Mouse (Mus musculus) MEL (cell line): Measurements from ENCODE around the gene Mrpl45. TPM values are rescaled to one million over a fixed set of nuclear protein-coding genes. Genes with fewer than 3 reads are reported as not detected.

Experiments
- DNase-seq: peaks from one replicate; pipeline ENCODE4 v3.0.0; 2011; ENCODE audit warnings: low read depth, low spot score
- H3K27ac ChIP-seq: 2 replicates; pipeline ENCODE4 v1.5.1; 2012; ENCODE audit warnings: low read depth, mild to moderate bottlenecking, control low read depth, low read length, moderate library complexity; ENCODE audit not compliant: control insufficient read depth
- H3K27me3 ChIP-seq, 2 experiments: fragments of 150-350 bp in 1 of 2; sonication (generic) in 1 of 2; 2 replicates each; pipeline ENCODE4 v1.6.1; 2012; ENCODE audit warnings: low read length in 2 of 2, mild to moderate bottlenecking in 2 of 2, improper control_type of control experiment in 1 of 2, moderate library complexity in 1 of 2; ENCODE audit not compliant: insufficient read depth in 2 of 2, control insufficient read depth in 1 of 2
- H3K36me3 ChIP-seq, 2 experiments: 2 replicates each; pipeline ENCODE4 v1.6.1; 2012 to 2014; ENCODE audit warnings: low read length in 2 of 2, improper control_type of control experiment in 1 of 2, inconsistent platforms in 1 of 2, mild to moderate bottlenecking in 1 of 2; ENCODE audit not compliant: insufficient read depth in 2 of 2, control insufficient read depth in 1 of 2
- H3K4me1 ChIP-seq, 2 experiments: fragments of 150-350 bp in 1 of 2; sonication (generic) in 1 of 2; 2 replicates each; pipeline ENCODE4 v1.6.1; 2012; ENCODE audit warnings: low read length in 2 of 2, improper control_type of control experiment in 1 of 2, mild to moderate bottlenecking in 1 of 2; ENCODE audit not compliant: insufficient read depth in 2 of 2, control insufficient read depth in 1 of 2
- H3K4me3 ChIP-seq, 2 experiments: fragments of 150-350 bp in 1 of 2; sonication (generic) in 1 of 2; 2 replicates each; pipeline ENCODE4 v1.5.1; 2012; ENCODE audit warnings: low read depth in 2 of 2, low read length in 2 of 2, mild to moderate bottlenecking in 2 of 2, moderate library complexity in 2 of 2, control low read depth in 1 of 2, improper control_type of control experiment in 1 of 2; ENCODE audit not compliant: control insufficient read depth in 1 of 2, insufficient read depth in 1 of 2
- H3K79me2 ChIP-seq: 2 replicates; pipeline ENCODE4 v1.6.1; 2012; ENCODE audit warnings: mild to moderate bottlenecking, low read length, moderate library complexity; ENCODE audit not compliant: control insufficient read depth, poor library complexity, insufficient read depth
- H3K9ac ChIP-seq: 2 replicates; pipeline ENCODE4 v1.6.1; 2012; ENCODE audit warnings: low read depth, mild to moderate bottlenecking, control low read depth, low read length, moderate library complexity; ENCODE audit not compliant: control insufficient read depth, poor library complexity, severe bottlenecking
- H3K9me3 ChIP-seq: fragments of 150-350 bp; sonication (generic); replicated peaks from 2 replicates; pipeline ENCODE4 v1.6.1; 2012; ENCODE audit warnings: mild to moderate bottlenecking, low read length, improper control_type of control experiment, moderate library complexity; ENCODE audit not compliant: insufficient read depth
- CHD2 ChIP-seq: IDR thresholded peaks from 2 replicates; pipeline ENCODE4 v1.6.1; 2011; ENCODE audit warnings: low read length, improper control_type of control experiment
- CTCF ChIP-seq, 3 experiments: IDR thresholded peaks in 2 of 3; conservative IDR thresholded peaks in 1 of 3; 2 replicates each; pipeline ENCODE4 v1.5.1; 2011 to 2012; ENCODE audit warnings: low read length in 3 of 3, low read depth in 2 of 3, mild to moderate bottlenecking in 2 of 3, improper control_type of control experiment in 1 of 3, inconsistent platforms in 1 of 3, mixed read lengths in 1 of 3, moderate library complexity in 1 of 3; ENCODE audit not compliant: control insufficient read depth in 1 of 3, insufficient read depth in 1 of 3, poor library complexity in 1 of 3, severe bottlenecking in 1 of 3
- ETS1 ChIP-seq: IDR thresholded peaks from 2 replicates; pipeline ENCODE4 v1.6.1; 2012; ENCODE audit warnings: low read depth, mild to moderate bottlenecking, inconsistent platforms, low read length, improper control_type of control experiment, moderate library complexity
- HCFC1 ChIP-seq: IDR thresholded peaks from 2 replicates; pipeline ENCODE4 v1.6.1; 2012; ENCODE audit warnings: low read depth, mild to moderate bottlenecking, inconsistent platforms, low read length, improper control_type of control experiment, moderate library complexity
- MXI1 ChIP-seq: IDR thresholded peaks from 2 replicates; pipeline ENCODE4 v1.6.1; 2011; ENCODE audit warnings: mild to moderate bottlenecking, low read depth, low read length, improper control_type of control experiment
- NELFE ChIP-seq: IDR thresholded peaks from 2 replicates; pipeline ENCODE4 v1.6.1; 2011; ENCODE audit warnings: low read depth, low read length, improper control_type of control experiment
- POLR2AphosphoS2 ChIP-seq: IDR thresholded peaks from 2 replicates; pipeline ENCODE4 v1.6.1; 2011; ENCODE audit warnings: low read length, improper control_type of control experiment
- SIN3A ChIP-seq: IDR thresholded peaks from 2 replicates; pipeline ENCODE4 v1.6.1; 2012; ENCODE audit warnings: low read length, improper control_type of control experiment, inconsistent platforms
- SMC3 ChIP-seq: IDR thresholded peaks from 2 replicates; pipeline ENCODE4 v1.6.1; 2011; ENCODE audit warnings: low read depth, low read length, improper control_type of control experiment
- UBTF ChIP-seq: IDR thresholded peaks from 2 replicates; pipeline ENCODE4 v1.6.1; 2012; ENCODE audit warnings: low read depth, mild to moderate bottlenecking, inconsistent platforms, low read length, improper control_type of control experiment, moderate library complexity, borderline replicate concordance; ENCODE audit not compliant: insufficient read depth
- USF2 ChIP-seq, 2 experiments: IDR thresholded peaks; 2 replicates each; pipeline ENCODE4 v1.6.1; 2011 to 2012; ENCODE audit warnings: improper control_type of control experiment in 2 of 2, low read length in 2 of 2, borderline replicate concordance in 1 of 2, inconsistent platforms in 1 of 2, low read depth in 1 of 2, mild to moderate bottlenecking in 1 of 2; ENCODE audit not compliant: insufficient read depth in 1 of 2
- ZKSCAN1 ChIP-seq: IDR thresholded peaks from 2 replicates; pipeline ENCODE4 v1.6.1; 2012; ENCODE audit warnings: low read depth, mild to moderate bottlenecking, inconsistent platforms, low read length, improper control_type of control experiment, moderate library complexity
- ZNF384 ChIP-seq: IDR thresholded peaks from 2 replicates; pipeline ENCODE4 v1.6.1; 2012; ENCODE audit warnings: low read depth, mild to moderate bottlenecking, inconsistent platforms, low read length, improper control_type of control experiment
- polyA plus RNA-seq, 2 experiments: library from polyadenylated mRNA; stranded (reverse) in 1 of 2; unstranded in 1 of 2; fragments of >175 nt in 1 of 2; fragments of >200 nt in 1 of 2; gene quantifications; 2 replicates each; pipeline versions ENCODE4 v1.2.1 to v1.2.4; 2012; ENCODE audit warnings: low replicate concordance in 2 of 2, low read depth in 1 of 2; ENCODE audit not compliant: insufficient read length in 2 of 2, insufficient read depth in 1 of 2, missing spikeins in 1 of 2
- total RNA-seq: library from RNA; depleted of rRNA; stranded (reverse); fragments of 300-350 nt; gene quantifications from 2 replicates; pipeline ENCODE4 v1.2.3, GENCODE M21; 2012

Mrpl45 gene
- total and polyA plus RNA-seq, 3 experiments, result 65.0 to 72.7 TPM; not detected in 1

- Histone ChIP-seq H3K27ac (no peak overlapping the region), H3K4me1 (peaks cover 0 to 7% of the 10 kb centered on the region in 2 experiments; a peak in 1 of 4 replicates), H3K9me3 (no peaks in the 10 kb centered on the region), H3K4me3 (no peak overlapping the region), H3K79me2 (peaks cover 5% of the 10 kb centered on the region), H3K36me3 (peaks cover 0 to 5% of the 10 kb centered on the region in 2 experiments; a peak in 2 of 4 replicates), H3K9ac (no peak overlapping the region), H3K27me3 (peaks cover 0 to 1% of the 10 kb centered on the region in 2 experiments; a peak in 1 of 4 replicates)
- no peak for DNase-seq
- no peak for TF ChIP-seq ETS1
- no peak for TF ChIP-seq USF2 (IDR thresholded peaks at IDR 0.05; ENCODE audit: borderline replicate concordance in 1 of 2, insufficient read depth in 1 of 2, low read depth in 1 of 2, low read length in 2 of 2)
- TF ChIP-seq HCFC1, result no peak
- no peak for TF ChIP-seq SIN3A
- TF ChIP-seq ZNF384, result no peak
- TF ChIP-seq NELFE, result no peak
- no peak for TF ChIP-seq CTCF (IDR thresholded peaks at IDR 0.05 in 2 of 3, conservative IDR thresholded peaks at IDR 0.05 in 1 of 3; ENCODE audit: control insufficient read depth in 1 of 3, insufficient read depth in 1 of 3, low read depth in 2 of 3, low read length in 3 of 3, poor library complexity in 1 of 3, severe bottlenecking in 1 of 3)
- TF ChIP-seq SMC3, result no peak
- no peak for TF ChIP-seq POLR2AphosphoS2
Measured at GRCm38 (mm10) chr11:97284854-97285253, 30.7 kb upstream of the Mrpl45 start.

GRCm38 (mm10) chr11:97285852-97286775 lies 29.4 kb upstream of the Mrpl45 start:
- H3K27me3 ChIP-seq, result peaks cover 0 to 2% of the 10 kb centered on the region in 2 experiments; a peak in 1 of 4 replicates
- H3K36me3 ChIP-seq, result peaks cover 0 to 2% of the 10 kb centered on the region in 2 experiments; a peak in 2 of 4 replicates
- peaks cover 0 to 4% of the 10 kb centered on the region in 2 experiments; a peak in 1 of 4 replicates for H3K4me1 ChIP-seq
- H3K9ac ChIP-seq, result no peak overlapping the region
- no peak overlapping the region for H3K27ac ChIP-seq
- no peaks in the 10 kb centered on the region for H3K79me2 ChIP-seq
- no peak for DNase-seq
- H3K9me3 ChIP-seq, result no peaks in the 10 kb centered on the region
- H3K4me3 ChIP-seq, result no peak overlapping the region
- no peak for TF ChIP-seq MXI1
- peak; percentile 27; the same call in 1 of the 2 replicates for TF ChIP-seq ZNF384
- TF ChIP-seq UBTF, result no peak
- TF ChIP-seq CHD2, result no peak
- no peak for TF ChIP-seq ZKSCAN1
